Mouse (Mus musculus) kidney, postnatal 25 days (tissue): ENCODE measurements around the gene Srrm1.
A peak's percentile ranks its signal among the peaks of the same experiment; 100 is the strongest.

Experiments used
- DNase-seq, 2 experiments: peaks; one replicate each; pipeline ENCODE4 v3.0.0; 2021; ENCODE audit warnings: mixed read lengths in 2 of 2

Srrm1 gene

GRCm38 (mm10) chr4:135271881-135272616 lies 81.1 kb downstream of the Srrm1 start:
- DNase-seq, result peak; percentile 75 to 87

- DNase-seq, result no peak
Observed at GRCm38 (mm10) chr4:135271419-135271828, 81.7 kb downstream of the Srrm1 start.
